Mouse (Mus musculus) liver, adult (tissue): ENCODE results near the gene H2al2a.

Experiments
- GATA4 ChIP-seq: IDR thresholded peaks from 2 replicates; pipeline ENCODE4 v1.6.1; 2014; ENCODE audit warnings: mild to moderate bottlenecking, low read length; ENCODE audit not compliant: insufficient replicate concordance

Gene H2al2a

GRCm38 (mm10) chr2:18031271-18031821, 34.6 kb upstream of the H2al2a start:
- TF ChIP-seq GATA4 = no peak

GRCm38 (mm10) chr2:18030581-18030980, 33.8 kb upstream of the H2al2a start:
- no peak for TF ChIP-seq GATA4

GRCm38 (mm10) chr2:18029656-18030055, 32.9 kb upstream of the H2al2a start:
- TF ChIP-seq GATA4 = no peak

- TF ChIP-seq GATA4 = no peak
Observed at GRCm38 (mm10) chr2:18028140-18029021, 31.6 kb upstream of the H2al2a start.

DNA sequence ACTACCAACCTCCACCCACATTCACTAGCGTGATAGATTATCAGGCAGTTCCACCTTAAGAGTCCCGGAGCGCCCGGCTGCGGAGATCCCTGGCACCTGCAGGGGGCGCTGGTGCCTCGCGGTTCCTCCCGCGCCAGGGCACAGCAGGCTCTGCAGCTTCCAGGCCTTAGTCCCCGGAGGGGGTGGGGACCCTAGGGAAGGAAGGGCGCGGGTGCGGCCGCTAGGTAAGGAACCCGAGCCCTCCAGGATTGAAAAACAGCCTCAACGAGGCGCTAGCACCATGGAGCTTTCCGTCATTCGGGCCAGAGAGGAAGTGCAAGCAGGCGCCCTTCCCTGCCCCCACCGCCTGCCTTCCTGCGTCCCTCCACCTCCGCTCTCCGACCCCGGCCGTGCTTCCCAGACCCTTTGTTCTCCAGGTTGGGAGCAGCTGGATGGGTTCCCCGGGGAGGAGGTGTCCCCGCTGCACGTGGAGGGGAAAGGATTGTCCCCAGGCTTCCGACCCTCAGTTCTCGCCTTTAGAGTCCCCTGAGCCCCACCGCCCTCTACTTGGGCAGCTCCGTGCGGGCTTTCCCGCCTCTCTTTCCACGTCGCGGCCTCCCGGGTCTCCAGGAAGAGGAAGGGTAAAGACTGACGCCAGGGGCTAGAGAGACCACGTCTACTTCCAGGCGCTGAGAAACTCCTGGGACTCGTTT, 30.8 kb upstream of the H2al2a start:
- TF ChIP-seq GATA4 = peak; percentile 51; the same call in 1 of the 2 replicates

DNA sequence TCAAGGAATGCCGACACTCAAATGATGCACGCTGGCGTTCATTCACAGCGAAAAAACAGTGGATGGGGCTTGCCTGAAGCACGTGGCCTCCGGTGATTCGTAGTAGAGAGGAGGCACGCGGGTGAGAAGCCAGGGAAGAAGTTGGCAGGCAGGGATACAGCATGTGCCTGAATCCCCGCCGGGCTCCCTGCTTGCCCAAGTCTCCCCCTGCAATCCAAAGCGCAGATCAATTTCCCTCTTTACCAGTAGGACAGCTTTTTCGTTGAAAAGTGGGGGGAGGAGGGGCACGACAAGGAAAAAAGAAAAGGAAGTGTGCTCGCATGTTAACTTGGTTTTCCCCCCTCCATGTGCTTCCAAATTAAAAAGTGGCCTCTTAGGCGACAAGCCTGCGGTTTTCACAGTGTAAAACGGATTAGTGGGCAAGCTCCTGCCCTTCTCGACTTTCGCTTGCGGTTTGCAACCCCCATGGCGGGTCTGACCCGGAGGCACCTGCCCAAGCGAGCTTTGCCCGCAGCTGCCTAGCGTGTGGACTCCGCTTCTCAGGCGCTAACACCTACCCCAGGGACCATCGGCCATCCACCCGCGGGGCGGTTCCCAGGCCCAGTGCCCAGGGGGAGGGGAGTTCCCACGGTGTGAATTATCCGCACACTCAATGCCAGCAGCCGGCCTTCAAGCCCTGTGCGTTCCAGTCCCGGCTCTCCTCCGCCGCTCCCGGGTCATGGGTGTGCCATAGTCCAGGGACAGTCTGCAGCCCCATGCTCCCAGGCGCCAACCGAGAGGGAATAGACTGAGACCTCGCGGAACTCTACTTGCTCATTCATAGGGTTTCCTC, 29.6 kb upstream of the H2al2a start:
- TF ChIP-seq GATA4 = no peak

- no peak for TF ChIP-seq GATA4
Observed at GRCm38 (mm10) chr2:18025781-18026115, 29.0 kb upstream of the H2al2a start.

DNA sequence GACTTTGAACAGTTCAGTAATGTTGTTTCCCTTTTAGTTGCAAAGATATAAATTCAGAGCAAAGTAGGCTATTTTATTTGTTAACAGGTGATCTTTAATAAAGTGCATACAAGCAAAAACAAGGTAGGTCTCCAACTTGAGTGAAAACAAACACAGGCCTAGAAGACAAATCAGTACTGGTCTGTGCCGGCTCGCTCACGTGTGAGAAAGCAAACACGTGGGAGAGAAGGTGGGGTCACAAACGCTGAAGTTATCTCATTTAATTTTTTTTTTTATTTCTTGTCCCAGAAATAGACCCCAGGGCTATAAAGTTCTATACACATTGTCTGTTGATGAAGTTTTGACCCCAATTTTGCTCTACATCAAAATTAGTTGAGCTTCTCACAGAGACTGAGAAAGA, 28.4 kb upstream of the H2al2a start:
- no peak for TF ChIP-seq GATA4

DNA sequence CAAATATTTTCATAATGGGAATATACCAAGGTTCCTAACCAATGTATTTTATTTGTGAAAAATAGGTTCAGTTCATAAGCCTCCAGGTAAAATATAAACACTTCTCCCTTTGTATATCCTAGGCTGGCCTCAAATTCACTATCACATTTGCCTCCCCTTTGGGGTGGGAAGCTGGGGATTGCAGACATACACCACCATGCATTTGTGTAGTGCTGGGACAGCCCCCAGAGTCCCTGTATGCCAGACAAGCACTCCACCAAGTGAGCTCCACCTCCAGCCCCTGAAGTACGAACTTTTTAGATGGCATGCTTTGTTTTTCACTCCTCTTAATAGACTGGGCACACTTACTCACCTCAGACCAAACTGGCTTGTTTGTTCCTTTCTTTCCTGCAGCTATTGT, 26.1 kb upstream of the H2al2a start:
- TF ChIP-seq GATA4 = no peak

GRCm38 (mm10) chr2:18019122-18019521, 22.4 kb upstream of the H2al2a start:
- no peak for TF ChIP-seq GATA4

- TF ChIP-seq GATA4 = no peak
Observed at GRCm38 (mm10) chr2:18017321-18017720, 20.6 kb upstream of the H2al2a start.

GRCm38 (mm10) chr2:18016639-18017038, 19.9 kb upstream of the H2al2a start:
- TF ChIP-seq GATA4 = no peak

- TF ChIP-seq GATA4 = no peak
Observed at GRCm38 (mm10) chr2:18015581-18015980, 18.8 kb upstream of the H2al2a start.

DNA sequence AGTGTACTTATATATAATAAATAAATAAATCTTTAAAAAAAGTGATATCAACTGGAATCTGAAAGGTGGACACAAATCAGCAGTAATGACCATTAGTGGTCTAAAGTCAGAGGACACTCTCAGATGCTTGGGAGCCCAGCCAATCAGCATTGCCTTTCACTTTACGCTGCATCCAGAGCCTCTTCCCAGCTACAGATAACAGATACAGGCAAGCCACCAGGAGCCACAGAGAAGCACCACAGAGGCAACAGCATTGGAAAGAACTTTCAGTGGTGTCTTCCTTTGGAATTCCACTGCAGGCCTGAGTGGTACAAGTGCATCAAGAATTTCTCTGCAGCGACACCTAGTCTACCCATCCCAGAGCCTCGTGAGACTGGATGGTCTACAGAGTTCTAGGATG, 16.1 kb upstream of the H2al2a start:
- TF ChIP-seq GATA4 = no peak

DNA sequence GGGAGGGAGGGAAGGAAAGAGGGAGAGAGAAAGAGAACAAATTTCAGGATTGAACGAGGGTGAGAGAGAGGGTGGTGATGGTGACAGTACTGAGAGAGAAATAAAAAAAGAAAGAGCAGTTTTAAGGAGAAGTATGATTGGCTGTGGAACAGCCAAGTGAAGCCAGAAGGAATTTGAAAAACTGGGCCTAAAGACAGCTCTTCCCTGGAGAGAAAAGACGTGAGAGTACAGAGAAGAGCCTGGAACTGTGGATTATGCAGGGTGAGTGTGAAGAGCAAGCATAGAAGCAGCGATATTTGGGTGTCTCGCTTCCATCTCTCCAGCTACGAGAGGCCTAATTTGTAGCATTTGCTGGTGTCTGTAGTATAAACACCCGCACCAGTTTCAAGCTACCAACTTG, 14.5 kb upstream of the H2al2a start:
- no peak for TF ChIP-seq GATA4
